In the genomic region with DNA sequence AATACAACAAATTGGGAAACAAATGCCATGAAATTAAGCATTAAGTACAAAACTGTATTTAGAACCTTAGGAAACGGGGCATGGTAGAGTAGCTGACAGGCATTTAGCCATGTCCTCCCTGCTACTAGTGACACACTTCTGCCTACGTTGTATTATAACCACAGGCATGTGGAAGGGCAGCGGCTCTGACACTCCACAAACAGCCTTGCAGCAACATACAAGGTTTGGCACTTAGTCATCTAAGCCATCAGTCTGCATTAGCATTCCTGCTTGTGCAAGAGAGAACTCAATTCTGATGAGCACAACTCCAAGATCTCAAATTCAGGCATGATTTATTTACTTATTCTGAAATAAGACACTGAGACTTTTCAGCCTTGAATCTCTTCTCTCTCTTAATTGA, we compare ENCODE assay signal across 14 mouse cellular contexts.
DNase-seq lines count a peak whose midpoint lies in the region.
"Had no signal": no experiment of that assay in that cellular context is flagged by ENCODE, and none has a peak within 500 bp of the region (broad histone marks: within the 10 kb centered on the region; RNA-seq: fewer than 3 reads in every experiment).

No protein-coding gene starts in this region.

- peak; percentile 18 for DNase-seq in adrenal gland, postnatal 14 days
- no peak for DNase-seq in adrenal gland, adult 2 months
- DNase-seq in 3134 (ENCODE audit: extremely low read depth, insufficient read length, low spot score) (peak; percentile 67), NIH3T3 (ENCODE audit: low read depth) (peak; percentile 71)
- DNase-seq in fibroblast of lung, adult 2 months (ENCODE audit: low read depth) = peak; percentile 40
- DNase-seq in heart, adult 9 months (ENCODE audit: low spot score in 2 of 2) = no peak
- no peak for DNase-seq in neural tube, embryonic 10.5 days (ENCODE audit: extremely low spot score, low spot score)
- DNase-seq: adrenal gland, adult 8-10 months; cerebellum, adult 11-12 months; cerebellum, adult 9-11 months; gastrocnemius, adult 2 months; gastrocnemius, postnatal 25 days; heart, postnatal 10 days; heart, postnatal 4 days had no signal

Comparison
In these comparisons a context has a peak if more than half of its experiments do, and no peak if none do; other contexts are left out.
1. DNase-seq: peak in adrenal gland, postnatal 14 days (single experiment), 3134 (single experiment), NIH3T3 (single experiment) and fibroblast of lung, adult 2 months (single experiment); none in adrenal gland, adult 2 months (single experiment), heart, adult 9 months (0 of 2) and neural tube, embryonic 10.5 days (single experiment).